Mouse (Mus musculus) G1E-ER4 (cell line): ENCODE measurements around the gene CK137956. TPM values are rescaled to one million over a fixed set of nuclear protein-coding genes. Genes with fewer than 3 reads are reported as not detected.

Experiments used
- GATA1 ChIP-seq: IDR thresholded peaks from one replicate; pipeline ENCODE4 v1.8.0; 2012; ENCODE audit warnings: low read length, inconsistent platforms
- polyA plus RNA-seq: library from polyadenylated mRNA; stranded (reverse); fragments of >175 nt; gene quantifications from 2 replicates; pipeline ENCODE4 v1.2.3, GENCODE M21; 2012

Gene CK137956
- polyA plus RNA-seq, 1 experiment: not detected

- no peak for TF ChIP-seq GATA1
These were observed 731 bp downstream of the CK137956 start for GRCm38 (mm10) chr4:127970018-127970421.

- TF ChIP-seq GATA1: no peak
These were observed 1.6 kb downstream of the CK137956 start for GRCm38 (mm10) chr4:127969101-127969500.

GRCm38 (mm10) chr4:127953006-127953710 lies 17.6 kb downstream of the CK137956 start:
- TF ChIP-seq GATA1: no peak

- TF ChIP-seq GATA1: no peak
These were observed 23.1 kb downstream of the CK137956 start for GRCm38 (mm10) chr4:127947696-127948095.

- no peak for TF ChIP-seq GATA1
These were observed 33.3 kb downstream of the CK137956 start for GRCm38 (mm10) chr4:127937474-127937873.

- no peak for TF ChIP-seq GATA1
These were observed 35.4 kb downstream of the CK137956 start for GRCm38 (mm10) chr4:127935369-127935768.

- no peak for TF ChIP-seq GATA1
These were observed 57.2 kb downstream of the CK137956 start for GRCm38 (mm10) chr4:127913551-127913950.

- no peak for TF ChIP-seq GATA1
These were observed 63.6 kb downstream of the CK137956 start for GRCm38 (mm10) chr4:127907151-127907550.

GRCm38 (mm10) chr4:127903954-127904353 lies 66.8 kb downstream of the CK137956 start:
- TF ChIP-seq GATA1: no peak

GRCm38 (mm10) chr4:127900893-127901456 lies 69.8 kb downstream of the CK137956 start:
- TF ChIP-seq GATA1: no peak

- TF ChIP-seq GATA1: no peak
These were observed 81.7 kb downstream of the CK137956 start for GRCm38 (mm10) chr4:127889071-127889470.

- no peak for TF ChIP-seq GATA1
These were observed 91.8 kb downstream of the CK137956 start for GRCm38 (mm10) chr4:127878966-127879365.

Other genes starting within 250 kb of the CK137956 start
- not detected in 2 replicates for gene Csmd2, start 16.9 kb upstream of the CK137956 start, polyA plus RNA-seq